Mouse (Mus musculus): ENCODE measurements around the gene Tecr.
"Not testable (repeated sequence)": the region's sequence is repeated elsewhere in the genome, so short reads cannot be mapped to it uniquely, and the experiment has no call there.

Gene Tecr

DNA sequence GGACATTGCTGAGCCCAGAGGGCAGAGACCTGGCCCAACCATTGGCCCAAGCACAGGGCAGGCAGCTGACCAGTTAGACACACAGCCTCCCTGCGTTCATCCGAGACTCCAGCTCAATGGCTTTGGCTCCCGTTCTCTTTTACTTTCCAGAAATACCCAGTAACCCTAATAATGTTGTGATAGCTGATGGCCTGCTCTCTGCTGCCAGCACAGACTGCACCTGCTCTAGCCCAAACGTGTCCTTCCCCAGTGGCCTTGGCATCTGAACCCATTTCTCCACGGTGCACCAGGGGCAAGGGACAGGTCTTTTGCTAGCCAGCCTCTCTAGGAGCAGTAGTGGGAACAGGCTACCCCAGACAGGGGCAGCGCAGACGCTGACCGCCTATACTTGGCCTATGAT is 26.9 kb downstream of the Tecr start:
- DNase-seq (ENCODE audit: low spot score), result no peak

DNA sequence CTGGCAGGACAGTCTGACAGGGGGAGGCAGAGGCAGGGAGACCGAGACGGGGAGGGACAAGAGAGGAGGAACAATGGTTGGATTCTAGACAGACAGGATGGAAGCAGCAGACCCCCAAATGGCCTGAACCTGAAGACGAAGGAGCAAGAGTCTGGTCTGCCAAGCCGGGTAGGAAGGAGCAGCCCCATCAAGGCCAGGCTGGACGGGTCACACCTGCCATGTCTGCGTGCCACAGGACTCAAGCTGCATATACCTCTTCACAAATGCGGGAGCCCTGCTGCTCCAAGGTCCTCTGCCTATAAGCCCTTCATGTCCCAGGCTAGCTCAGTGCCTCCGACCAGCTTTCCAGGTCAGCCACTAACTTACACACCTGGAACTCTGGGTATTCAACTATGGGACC is 28.1 kb downstream of the Tecr start:
- DNase-seq (ENCODE audit: low spot score), result no peak

- DNase-seq (ENCODE audit: low spot score), result no peak
Measured at GRCm38 (mm10) chr8:83578131-83579055, 29.4 kb downstream of the Tecr start.

DNA sequence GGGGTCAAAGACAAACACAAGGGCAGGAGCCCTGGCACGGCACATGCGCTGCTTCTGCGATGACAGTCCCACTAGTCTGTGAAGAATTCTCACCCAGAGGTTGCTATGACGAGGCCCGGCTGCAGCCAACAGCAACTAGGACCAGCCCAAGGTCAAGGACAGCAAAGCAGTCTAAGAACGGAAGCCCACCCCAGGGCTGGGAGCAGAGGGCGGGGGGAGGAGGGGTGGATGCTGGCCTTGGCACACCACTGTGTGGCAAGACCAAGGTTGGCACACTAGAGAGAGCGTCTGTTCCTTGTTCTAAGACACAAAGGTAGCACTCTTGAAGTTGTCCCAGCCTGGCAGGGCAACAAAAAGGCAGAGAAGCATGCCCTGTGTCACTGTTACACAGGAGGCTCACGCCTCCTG is 30.4 kb downstream of the Tecr start:
- DNase-seq (ENCODE audit: low spot score), result no peak

DNA sequence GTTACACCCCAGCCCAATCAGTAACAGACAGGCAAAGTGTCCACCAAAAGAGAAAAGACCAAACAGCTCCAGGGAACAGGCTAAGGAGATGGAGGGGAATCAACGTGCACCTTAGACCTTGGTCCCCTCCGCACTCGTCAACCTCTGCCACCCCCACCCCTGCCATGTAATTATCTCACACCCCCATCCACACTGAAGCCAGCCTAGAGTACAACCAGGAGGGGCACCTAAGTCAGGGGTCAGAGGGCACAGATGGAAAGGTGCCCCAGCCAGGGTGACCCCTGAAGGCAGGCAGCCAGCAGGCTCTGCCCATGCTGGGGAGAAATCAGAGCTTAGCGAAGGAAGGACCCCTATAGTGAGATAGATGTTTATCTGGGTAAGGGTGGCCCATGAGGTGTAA is 30.9 kb downstream of the Tecr start:
- no peak for DNase-seq (ENCODE audit: low spot score)

GRCm38 (mm10) chr8:83576516-83576895 is 31.3 kb downstream of the Tecr start:
- no peak for DNase-seq (ENCODE audit: low spot score)

DNA sequence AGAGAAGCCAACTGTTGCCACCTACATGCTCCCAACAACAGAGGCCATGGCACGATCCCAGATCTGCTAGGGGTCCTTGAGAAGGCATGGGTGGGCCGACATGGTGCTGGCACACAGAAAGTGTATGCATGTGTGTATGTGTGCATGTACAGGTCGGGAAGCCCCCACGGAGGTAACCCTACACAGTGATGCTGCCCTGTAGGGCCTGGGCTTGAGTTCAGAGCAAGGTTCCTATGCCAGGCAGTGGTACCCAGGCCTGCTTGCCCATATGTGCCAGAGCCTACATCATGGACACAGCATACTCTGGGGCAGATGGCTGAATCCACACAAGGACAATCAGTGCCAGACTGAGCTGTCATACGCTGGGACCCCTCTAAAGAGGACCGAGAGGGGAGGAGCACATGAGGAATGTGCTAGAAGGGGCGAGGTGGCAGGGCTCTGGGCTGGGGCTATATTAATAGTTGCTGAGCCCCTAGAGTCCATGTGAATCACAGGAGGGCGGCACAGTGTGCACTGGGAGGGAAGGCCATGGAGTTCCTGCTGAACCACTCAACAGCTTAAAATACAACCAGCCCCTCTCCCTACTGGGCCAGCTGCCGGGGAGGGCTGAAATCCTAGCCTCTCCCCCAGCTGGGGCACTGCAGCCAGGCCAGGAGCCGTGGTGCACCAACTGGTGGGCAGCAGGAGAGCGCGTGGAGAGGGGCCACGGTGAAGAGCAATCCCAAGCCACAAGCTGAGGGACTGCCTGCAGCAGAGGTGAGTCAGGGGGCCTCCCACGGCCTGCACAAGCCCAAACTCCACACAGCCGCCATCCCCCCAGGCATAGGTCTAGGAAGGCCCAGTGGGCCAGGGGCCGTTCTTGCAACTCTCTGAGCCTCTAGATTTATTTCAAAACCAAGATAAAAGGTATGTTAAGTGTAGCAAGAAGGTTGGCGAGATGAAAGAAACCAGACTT is 31.9 kb downstream of the Tecr start:
- DNase-seq (ENCODE audit: low spot score), result no peak

DNA sequence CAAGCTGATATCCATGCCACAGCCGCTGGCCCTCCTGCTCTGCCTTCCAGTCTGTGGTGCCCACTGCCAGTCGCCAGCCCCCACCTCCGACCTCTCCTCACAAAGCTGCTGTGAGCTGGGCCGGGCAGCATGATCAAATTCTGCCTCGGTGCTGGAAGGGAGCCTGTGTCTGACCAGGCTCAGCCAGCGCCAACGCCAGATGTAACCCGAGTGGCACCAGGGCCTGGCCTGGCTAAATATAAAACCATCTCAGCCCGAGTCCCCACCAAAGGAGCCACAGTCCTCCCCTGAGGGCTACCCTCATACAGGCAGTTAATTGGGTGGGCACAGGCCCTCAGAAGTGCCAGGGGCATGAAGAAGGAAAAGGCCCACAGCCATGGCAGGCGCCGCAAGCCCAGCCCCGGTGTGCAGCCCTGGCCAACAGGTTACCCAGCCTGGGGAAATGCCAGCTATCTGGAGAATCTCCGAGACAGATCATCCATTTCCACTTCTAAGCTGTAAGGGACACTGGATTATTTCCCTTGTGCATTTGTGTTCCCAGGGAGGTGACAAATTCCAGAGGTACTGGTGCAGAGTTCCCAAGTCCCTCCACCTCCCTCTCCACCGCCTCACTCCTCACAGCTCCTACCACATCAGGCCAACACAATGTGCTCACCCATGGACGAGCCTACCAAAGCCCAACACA is 33.0 kb downstream of the Tecr start:
- no peak for DNase-seq (ENCODE audit: low spot score)

- DNase-seq (ENCODE audit: low spot score), result peak; percentile 58
Measured at GRCm38 (mm10) chr8:83573140-83573875, 34.5 kb downstream of the Tecr start.

DNA sequence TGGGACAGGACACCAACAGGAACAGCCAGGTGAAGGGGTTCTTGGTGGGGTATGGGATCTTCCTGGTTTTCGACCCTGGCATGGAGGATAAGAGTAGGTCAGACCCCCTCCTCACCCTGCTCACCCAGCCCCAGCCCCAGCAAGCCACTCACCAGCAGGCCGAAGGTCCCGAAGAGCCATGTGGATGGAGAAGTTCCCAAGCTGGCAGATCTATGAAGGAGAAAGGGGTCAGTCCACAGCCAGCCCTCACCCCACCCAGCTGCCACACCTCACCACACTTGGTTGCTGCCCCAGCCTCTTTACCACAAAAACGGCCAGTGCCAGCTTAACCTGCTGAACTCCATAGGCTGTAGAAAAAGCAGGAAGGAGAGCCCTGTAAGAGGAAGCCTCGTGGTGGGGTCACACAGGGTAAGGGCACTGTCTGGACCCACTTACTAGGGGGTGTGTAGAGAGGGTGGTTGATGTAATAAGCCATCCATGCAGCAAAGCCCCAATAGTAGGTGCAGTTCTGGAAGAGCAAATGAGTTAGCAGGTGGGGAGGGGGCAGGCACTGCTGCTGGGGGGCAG is 35.4 kb downstream of the Tecr start:
- no peak for DNase-seq (ENCODE audit: low spot score)

DNA sequence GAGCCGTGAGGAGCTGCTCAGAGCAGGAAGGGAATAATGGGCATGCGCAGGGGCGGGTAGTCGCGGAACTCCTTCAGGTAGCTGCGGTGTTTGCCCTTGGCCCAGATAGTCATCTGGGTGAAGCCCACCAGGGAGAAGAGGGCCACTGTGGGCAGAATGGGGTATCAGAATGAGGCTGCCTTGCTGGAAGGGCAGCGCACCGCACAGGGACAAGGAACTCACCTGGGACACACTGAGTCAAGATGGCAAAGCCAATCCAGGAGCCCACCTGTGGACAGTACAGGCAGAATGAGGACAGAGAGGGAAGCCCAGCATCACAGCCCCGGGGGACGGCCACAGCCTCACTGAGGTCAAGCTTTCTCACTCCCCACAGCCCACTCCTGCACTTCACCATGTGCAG is 36.0 kb downstream of the Tecr start:
- no peak for DNase-seq (ENCODE audit: low spot score)

DNA sequence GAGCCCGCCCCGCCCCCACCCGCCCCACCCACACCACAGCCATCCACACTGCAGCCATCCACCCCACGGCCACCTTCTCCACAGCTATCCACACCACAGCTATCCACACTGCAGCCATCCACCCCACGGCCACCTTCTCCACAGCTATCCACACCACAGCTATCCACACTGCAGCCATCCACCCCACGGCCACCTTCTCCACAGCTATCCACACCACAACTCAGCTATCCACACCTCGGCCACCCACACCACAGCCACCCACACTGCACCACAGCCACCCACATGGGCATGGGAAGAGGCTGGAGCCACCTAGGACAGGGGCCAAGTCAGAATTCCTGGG is 36.8 kb downstream of the Tecr start:
- not testable (repeated sequence) for DNase-seq (ENCODE audit: low spot score)

- DNase-seq (ENCODE audit: low spot score), result no peak
Measured at GRCm38 (mm10) chr8:83570272-83571000, 37.3 kb downstream of the Tecr start.

- DNase-seq (ENCODE audit: low spot score), result no peak
Measured at GRCm38 (mm10) chr8:83569165-83569564, 38.6 kb downstream of the Tecr start.

DNA sequence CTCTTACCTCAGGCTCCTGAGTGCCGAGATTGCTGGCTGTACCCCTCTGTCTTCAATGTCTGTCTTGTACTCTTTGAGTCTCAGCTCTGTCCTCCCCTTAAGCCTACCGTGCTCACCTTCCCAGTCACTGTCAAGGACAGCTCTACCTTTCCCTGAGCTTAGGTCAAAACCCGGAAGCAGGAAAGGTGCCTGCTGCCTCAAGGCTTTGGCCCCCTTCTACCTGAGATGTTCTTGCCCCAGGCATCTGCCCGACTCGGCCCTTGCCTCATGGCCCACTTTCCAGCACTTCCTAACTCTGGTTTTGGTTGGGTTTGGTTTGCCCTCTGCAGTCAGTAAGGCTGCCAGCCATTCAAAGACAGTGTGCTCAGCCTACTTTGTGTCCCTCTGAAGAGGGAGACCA is 39.0 kb downstream of the Tecr start:
- no peak for DNase-seq (ENCODE audit: low spot score)

- DNase-seq (ENCODE audit: low spot score), result no peak
Measured at GRCm38 (mm10) chr8:83568128-83568527, 39.6 kb downstream of the Tecr start.

DNA sequence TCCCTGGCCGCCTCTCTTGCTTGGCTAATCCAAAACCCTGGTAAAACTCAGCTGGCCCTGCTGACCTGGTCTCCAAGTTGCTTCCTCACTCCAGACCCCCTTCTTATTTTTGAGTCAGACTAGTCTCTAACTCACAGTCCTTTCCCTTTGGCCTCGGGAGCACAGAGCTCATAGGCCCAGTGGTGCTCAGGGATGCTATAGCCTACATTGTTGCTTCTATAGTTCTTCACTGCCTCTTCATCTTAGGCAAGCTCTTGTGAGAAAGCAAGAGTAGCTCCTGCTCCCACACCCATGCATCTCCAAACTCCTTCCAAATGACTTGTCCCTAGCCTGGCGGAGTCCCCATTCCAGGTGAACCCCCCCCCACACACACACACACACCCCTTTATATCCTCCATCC is 40.1 kb downstream of the Tecr start:
- no peak for DNase-seq (ENCODE audit: low spot score)

DNA sequence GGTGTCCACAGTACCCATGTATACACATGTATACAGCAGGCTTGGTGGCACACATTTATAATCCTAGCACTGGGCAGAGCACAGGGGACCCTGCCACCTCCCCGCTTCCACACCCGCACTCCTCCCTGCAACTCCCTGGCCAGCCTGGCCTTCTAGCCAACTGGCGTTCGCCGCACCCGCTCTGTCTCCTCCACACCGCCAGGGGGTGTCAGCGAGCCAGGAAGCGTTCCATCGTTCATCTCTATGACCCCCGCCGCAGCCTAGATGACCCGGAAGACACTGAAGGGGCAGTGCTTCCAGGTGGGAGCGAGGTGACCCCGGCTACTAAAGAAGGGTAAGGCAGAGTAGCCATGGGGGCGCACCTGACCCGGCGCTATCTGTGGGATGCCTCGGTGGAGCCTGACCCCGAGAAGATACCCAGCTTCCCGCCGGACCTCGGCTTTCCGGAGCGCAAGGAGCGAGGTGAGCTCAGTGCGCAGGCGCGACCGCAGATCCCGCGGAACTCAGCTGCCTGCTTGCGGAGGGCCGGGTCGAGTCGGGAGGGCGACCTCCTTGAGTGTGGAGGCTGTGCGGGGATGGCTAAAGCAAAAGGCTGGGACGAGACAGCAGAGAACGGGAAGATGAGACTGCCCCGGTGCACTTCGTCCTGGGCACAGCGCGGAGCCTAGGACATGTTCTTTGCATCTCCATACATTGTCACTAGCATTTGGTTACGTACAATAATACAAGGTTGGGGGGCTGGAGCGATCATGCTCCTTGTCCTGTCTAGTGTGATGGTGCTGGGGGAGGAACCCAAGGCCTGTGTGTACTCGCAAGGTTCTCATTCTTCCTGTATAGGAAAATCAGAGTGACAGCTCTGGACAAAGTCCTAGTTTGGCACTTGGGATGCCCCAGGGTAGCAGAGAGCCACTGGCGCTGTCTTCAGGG is 41.0 kb downstream of the Tecr start, which contains the start of gene Ndufb7:
TSS of gene Ndufb7 (plus strand) at position 203 of the 927 bp plus-strand sequence.
- peak; percentile 95 for DNase-seq (ENCODE audit: low spot score)

GRCm38 (mm10) chr8:83565731-83566375 is 41.9 kb downstream of the Tecr start:
- no peak for DNase-seq (ENCODE audit: low spot score)

Data from lung, postnatal 25 days (tissue).